Mouse (Mus musculus) kidney, adult 18-20 months (tissue): ENCODE results near the gene Gm10964.
"Not testable (repeated sequence)": the region's sequence is repeated elsewhere in the genome, so short reads cannot be mapped to it uniquely, and the experiment has no call there.

Experiments used
- DNase-seq: peaks from one replicate; pipeline ENCODE4 v3.0.0; 2021

Gene Gm10964

DNA sequence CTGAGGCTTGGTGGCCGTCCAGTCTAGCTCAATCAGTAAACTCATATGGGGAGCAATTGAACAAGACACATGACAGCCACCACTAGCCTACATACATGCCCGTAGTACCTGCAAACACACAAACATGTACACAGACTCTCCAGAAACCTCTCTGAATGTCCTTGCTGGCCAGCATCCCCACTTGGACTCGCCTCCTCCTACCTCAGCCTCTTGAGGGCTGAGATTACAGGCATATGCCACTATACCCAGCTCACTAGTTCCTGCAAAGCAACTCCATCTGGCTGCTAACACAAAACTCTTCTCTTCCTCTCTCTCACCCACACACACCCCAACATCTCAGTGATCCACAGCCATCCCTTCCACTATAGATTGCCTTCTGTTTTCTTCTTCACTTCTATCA, 41.1 kb downstream of the Gm10964 start:
- DNase-seq, result no peak

- DNase-seq, result no peak
These were observed 41.6 kb downstream of the Gm10964 start for GRCm38 (mm10) chr3:103780777-103781176.

- no peak for DNase-seq
These were observed 43.9 kb downstream of the Gm10964 start for GRCm38 (mm10) chr3:103782844-103783609.

DNA sequence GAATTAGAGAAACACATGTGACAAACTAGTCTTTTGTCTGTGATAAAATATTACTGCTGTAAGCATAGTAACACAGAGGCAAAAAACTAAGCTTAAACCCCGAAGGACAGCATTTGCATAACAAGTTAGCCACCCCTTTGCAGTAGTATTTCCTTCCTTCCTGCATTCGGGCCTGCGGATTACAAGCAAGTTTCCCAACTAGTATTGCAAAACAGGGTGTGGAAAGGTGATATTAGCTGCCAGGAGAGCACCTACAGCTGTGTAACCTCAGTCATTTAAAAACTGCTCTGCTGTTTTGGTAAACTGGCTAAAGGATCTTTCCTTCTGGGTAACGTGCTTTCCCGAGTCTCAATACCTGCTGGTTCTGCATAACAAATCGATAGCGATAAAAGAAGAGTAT, 48.1 kb downstream of the Gm10964 start:
- DNase-seq, result no peak

DNA sequence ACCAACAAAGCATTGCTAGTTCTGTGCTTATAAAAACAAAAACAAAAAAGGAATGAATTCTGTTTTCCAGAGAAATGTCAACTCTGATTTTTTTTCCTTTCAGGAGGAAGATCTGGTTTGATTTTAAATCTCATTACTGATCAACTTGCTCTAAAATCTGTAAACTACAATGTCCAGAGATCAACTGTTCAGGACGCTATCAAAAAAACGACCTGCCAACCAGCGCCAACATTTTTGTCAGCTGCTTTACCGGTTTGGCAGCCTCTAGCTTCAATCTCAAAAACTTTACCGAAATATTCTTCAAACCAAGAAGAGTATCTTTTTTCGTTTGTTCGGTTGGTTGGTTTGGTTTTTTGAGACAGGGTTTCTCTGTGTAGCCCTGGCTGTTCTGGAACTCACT, 49.9 kb downstream of the Gm10964 start:
- DNase-seq, result no peak

GRCm38 (mm10) chr3:103789891-103790345, 50.8 kb downstream of the Gm10964 start:
- peak; percentile 68 for DNase-seq

DNA sequence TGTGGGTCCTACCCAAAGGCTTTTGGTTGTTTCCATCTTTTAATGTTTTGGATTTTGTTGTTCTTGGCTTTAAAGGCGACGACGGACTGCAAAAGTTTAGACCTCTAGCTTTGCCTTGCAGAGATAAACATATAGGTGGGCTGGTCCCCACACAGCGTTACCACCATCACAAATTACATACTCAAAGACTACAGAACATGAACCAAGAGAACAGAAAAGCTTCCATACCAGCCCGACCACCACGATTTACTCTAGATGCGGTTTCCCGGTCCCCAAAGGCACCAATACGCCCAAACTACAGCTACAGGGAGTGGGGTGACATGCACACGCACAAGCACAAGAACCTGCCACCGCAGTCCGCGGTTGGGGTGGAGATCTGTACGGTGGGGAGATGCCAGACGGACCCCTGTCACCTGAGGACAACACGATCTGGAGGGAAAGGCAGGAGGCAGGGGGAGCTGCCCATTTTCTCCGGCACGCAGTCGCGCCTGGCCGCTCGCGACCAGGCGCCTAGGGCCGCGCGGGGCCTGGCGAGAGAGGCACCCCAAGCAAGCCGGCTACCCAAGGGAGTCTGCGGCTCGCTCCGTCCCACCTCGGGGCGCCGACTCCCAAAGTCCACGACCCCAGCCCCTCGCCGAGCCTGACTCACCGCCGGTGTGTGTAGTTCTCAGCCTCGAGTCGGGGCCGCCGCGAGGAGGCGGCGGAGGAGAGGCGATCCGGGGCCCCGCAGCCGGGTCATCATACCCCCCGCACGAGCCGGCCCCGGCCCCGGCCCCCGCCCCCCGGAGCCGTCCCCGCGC, 51.4 kb downstream of the Gm10964 start:
- DNase-seq, result peak; percentile 56

DNA sequence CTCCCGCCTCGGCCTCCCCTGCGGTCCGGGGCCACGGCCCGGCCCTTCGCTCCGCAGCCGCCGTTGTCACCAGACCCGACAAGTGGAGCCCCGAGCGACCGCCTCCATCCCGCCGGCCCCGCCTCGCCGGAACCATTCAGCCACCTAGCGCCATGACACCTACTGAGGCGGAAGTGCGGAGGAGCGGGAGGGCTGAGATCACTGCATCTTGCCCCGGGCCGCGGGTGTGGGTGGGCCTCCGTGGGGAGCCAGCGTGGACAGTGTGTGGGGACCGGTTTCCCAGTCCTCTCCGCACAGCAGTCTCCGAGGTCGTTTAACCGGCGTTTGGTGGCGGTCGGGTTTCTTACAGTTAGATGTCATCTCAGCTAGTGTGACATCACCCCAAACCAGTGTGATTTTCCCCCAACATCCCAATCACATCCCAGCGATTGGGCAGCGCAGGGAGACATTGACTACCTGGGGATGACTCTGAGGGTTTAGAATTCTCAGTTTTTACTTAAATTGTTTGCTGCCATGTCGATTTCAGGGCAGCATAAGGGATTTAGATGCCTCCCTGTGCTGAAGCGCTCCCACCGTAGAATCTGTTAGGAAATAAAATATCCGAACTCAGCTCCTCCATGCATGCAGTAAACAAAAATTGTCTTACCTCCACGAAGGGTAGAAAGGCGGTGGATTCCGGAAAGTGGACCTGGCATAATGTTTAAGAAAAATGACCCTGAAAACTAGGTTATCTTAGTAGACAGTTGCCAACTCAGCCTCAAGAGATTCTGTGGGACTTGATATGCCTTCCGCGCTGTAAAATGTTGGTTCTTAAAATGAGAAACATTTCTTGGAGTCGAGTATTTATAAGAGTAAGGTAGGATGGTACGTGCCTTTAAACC, 52.3 kb downstream of the Gm10964 start, which contains the start of gene Hipk1:
Gene Hipk1, minus strand, starts transcription at position 334 of the 881 bp plus-strand sequence.
- DNase-seq, result peak; percentile 94

DNA sequence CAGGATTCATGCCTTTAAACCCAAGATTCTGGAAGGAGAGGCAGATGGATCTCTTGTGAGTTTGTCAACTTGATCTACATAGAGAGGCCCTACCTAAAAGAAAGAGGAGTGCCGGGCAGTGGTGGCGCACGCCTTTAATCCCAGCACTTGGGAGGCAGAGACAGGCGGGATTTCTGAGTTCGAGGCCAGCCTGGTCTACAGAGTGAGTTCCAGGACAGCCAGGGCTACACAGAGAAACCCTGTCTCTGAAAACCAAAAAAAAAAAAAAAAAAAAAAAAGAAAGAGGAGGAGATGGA, 52.9 kb downstream of the Gm10964 start:
- DNase-seq, result not testable (repeated sequence)

- DNase-seq, result no peak
These were observed 53.4 kb downstream of the Gm10964 start for GRCm38 (mm10) chr3:103792566-103792965.
